Mouse (Mus musculus): ENCODE measurements at regions not wholly inside any gene's neighbourhood (a gene's known extent, or its start where the extent isn't known, plus 50 kb on each side); places are given as distances from the start of the nearest gene placed in this dataset.

DNA sequence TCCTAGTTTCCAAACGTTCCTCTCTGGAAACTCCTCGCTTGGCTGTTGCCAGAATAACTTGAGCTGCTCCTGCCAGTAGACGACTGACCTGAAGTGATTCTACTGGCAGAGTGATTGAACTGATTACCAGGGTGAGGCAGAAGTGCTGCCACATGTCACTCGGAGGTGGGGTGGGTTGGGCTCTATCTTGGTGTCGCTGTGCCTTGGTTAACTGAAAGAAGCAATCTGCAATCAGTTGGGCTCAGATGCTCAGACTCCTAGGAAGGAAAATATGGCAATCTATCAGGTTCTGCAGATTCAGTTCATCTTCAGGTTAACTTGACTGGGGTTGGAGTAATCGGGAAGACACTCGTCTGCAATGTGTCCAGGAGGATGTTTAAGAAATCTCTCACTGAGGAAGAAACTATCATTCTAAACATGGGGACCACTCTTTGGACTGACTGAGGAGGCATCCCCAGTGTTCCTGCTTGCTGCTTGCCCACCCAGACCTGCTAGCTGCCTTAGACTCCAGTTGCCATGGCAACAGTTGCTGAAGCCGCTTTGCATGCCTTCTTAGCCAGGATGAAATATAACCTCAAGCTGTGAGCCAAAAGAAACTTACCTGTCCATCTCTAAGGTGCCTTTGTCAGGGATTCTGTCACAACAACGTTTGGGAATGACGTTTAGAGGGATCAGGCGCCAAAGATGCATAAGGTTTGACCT lies 184.5 kb upstream of the Adgrl2 start:
- no peak for ATAC-seq (ENCODE audit: low read depth)
- H3K4me2 ChIP-seq (ENCODE audit: low read depth, low read length), result no peak overlapping the region
- H3K4me3 ChIP-seq (ENCODE audit: low read depth, low read length), result no peak overlapping the region

DNA sequence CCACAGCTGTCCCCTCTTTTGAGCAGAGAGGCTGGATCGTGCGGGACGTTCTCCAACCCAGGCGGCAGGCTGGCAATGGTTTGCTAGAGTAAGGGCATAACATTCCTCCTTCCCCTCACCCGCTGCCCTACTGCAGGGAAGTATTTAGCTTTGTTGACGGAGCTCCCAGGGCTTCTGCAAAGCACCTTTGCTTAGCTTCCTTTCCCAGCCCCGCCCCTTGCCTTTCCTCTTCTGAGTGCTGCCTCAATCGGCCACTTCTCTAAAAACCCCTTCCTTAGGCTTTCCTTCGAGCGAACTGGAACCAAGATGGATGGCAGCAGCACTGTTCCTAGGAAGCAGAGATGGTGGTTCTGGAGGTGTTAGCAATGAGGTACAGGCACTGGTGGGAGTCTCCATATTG lies 183.2 kb upstream of the Adgrl2 start:
- WGBS, result 41% methylated on average over 10 of the region's 10 CpGs
- no peak overlapping the region; the same call in 1 of the 2 replicates for H3K4me2 ChIP-seq (ENCODE audit: low read depth, low read length)
- no peak for ATAC-seq (ENCODE audit: low read depth)
- H3K36me3 ChIP-seq (ENCODE audit: control insufficient read depth, insufficient read depth, low read length), result no peaks in the 10 kb centered on the region
- H3K4me1 ChIP-seq (ENCODE audit: control insufficient read depth, insufficient read depth, low read length), result no peaks in the 10 kb centered on the region
- H3K9ac ChIP-seq (replicated peaks; ENCODE audit: low read depth, low read length), result no peak overlapping the region
- no peak overlapping the region for H3K27ac ChIP-seq (ENCODE audit: low read depth, low read length)
- H3K9me3 ChIP-seq (ENCODE audit: control insufficient read depth, low read length), result no peaks in the 10 kb centered on the region
- H3K4me3 ChIP-seq (ENCODE audit: low read depth, low read length), result no peak overlapping the region
- no peaks in the 10 kb centered on the region; the same call in 1 of the 2 replicates for H3K27me3 ChIP-seq (ENCODE audit: control insufficient read depth, insufficient read depth, low read length)

More for the DNA sequence above, 184.5 kb upstream of the Adgrl2 start:
- Histone ChIP-seq H3K9ac (replicated peaks; ENCODE audit: low read depth, low read length) (no peak overlapping the region), H3K27me3 (ENCODE audit: control insufficient read depth, insufficient read depth, low read length) (no peaks in the 10 kb centered on the region; the same call in 1 of the 2 replicates), H3K36me3 (ENCODE audit: control insufficient read depth, insufficient read depth, low read length) (no peaks in the 10 kb centered on the region), H3K4me1 (ENCODE audit: control insufficient read depth, insufficient read depth, low read length) (no peaks in the 10 kb centered on the region), H3K9me3 (ENCODE audit: control insufficient read depth, low read length) (no peaks in the 10 kb centered on the region), H3K27ac (ENCODE audit: low read depth, low read length) (no peak overlapping the region)
- WGBS, result 65% methylated on average over 11 of the region's 11 CpGs

DNA sequence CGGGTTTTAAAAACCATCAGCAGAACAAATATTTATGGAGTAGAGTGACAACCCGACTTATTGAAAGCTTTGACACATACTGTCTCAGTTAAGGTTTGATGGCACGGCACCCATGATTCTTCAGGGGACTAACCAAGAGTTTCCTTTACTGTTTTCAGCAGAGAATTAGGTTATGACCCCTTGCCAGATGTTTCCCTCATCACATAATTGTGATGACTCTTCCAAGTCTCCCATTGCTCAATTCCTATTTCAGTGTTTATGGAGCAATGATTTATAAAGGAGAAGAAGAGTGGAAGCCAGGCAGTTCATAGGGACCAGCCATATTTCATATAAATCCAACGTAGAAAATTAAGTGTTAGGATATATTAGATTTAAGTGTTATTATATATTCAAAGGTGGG lies 181.4 kb upstream of the Adgrl2 start:
- H3K9me3 ChIP-seq (ENCODE audit: control insufficient read depth, low read length), result no peaks in the 10 kb centered on the region
- 87% methylated on average over 4 of the region's 4 CpGs for WGBS
- no peaks in the 10 kb centered on the region for H3K36me3 ChIP-seq (ENCODE audit: control insufficient read depth, insufficient read depth, low read length)
- H3K27ac ChIP-seq (ENCODE audit: low read depth, low read length), result no peak overlapping the region
- H3K4me3 ChIP-seq (ENCODE audit: low read depth, low read length), result no peak overlapping the region
- no peak for ATAC-seq (ENCODE audit: low read depth)
- no peak overlapping the region for H3K9ac ChIP-seq (replicated peaks; ENCODE audit: low read depth, low read length)
- no peaks in the 10 kb centered on the region for H3K4me1 ChIP-seq (ENCODE audit: control insufficient read depth, insufficient read depth, low read length)
- no peak overlapping the region for H3K4me2 ChIP-seq (ENCODE audit: low read depth, low read length)
- H3K27me3 ChIP-seq (ENCODE audit: control insufficient read depth, insufficient read depth, low read length), result no peaks in the 10 kb centered on the region

DNA sequence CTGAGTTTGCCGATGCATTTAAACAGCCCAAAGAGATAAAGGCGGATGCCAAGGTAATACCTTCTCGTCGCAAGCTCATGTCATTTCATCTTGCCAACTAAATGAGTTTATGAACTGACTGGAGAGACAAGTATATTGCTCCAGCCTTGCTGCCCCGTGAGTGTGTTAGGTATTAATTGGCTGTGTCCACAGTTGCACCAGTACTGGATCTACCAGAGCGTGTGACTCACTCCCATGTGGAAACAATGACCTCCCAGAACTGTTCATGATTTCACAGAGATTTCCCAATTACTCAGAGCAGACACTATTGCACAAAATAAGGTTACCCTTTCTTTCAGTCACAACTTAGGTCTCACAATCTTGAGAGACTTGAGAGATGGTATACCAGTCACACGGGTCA lies 179.8 kb upstream of the Adgrl2 start:
- Histone ChIP-seq H3K27ac (ENCODE audit: low read depth, low read length) (no peak overlapping the region), H3K9ac (replicated peaks; ENCODE audit: low read depth, low read length) (no peak overlapping the region), H3K36me3 (ENCODE audit: control insufficient read depth, insufficient read depth, low read length) (no peaks in the 10 kb centered on the region), H3K4me1 (ENCODE audit: control insufficient read depth, insufficient read depth, low read length) (no peaks in the 10 kb centered on the region), H3K9me3 (ENCODE audit: control insufficient read depth, low read length) (no peaks in the 10 kb centered on the region), H3K27me3 (ENCODE audit: control insufficient read depth, insufficient read depth, low read length) (no peaks in the 10 kb centered on the region), H3K4me2 (ENCODE audit: low read depth, low read length) (no peak overlapping the region), H3K4me3 (ENCODE audit: low read depth, low read length) (no peak overlapping the region)
- no peak for ATAC-seq (ENCODE audit: low read depth)
- WGBS, result 86% methylated on average over 7 of the region's 7 CpGs

DNA sequence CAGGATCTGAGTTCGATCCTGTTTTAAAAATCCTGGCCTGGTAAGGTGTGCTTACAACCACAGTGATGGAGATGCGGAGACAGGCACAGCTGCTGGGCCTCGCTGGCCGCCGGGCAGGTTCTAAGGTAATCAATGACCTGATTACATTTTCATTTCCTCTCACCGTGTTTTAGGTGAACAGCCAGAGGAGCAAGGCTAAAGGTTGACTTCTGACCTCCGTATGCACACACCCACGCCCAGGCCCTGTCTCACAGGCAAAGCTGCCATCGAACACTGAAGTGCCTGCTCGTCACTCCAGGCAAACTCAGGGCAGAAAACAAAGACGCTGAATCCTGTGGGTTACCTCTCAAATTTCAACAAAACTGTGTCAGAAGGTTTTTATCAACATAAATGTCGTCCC lies 179.1 kb upstream of the Adgrl2 start:
- WGBS, result 74% methylated on average over 12 of the region's 12 CpGs
- no peak overlapping the region for H3K4me2 ChIP-seq (ENCODE audit: low read depth, low read length)

DNA sequence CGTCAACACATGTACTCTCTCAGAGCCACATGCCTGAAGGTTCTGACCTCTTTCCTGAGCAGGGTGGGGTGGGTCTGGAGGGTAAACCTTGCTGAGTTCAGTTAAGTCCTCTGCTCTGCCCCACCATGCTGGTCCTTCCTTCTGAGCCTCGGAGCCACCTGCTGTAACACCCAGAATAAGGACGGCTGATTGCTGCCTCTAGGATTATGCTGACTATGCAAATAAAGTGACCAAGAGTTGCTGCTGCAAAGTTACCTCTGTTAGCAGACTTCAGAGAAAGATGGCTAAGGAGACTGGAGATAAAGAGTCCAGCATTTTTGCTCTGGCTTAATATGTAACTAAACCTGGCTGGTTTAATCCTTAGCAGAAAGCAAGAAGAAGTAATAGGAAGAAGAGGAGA lies 177.6 kb upstream of the Adgrl2 start:
- no peaks in the 10 kb centered on the region for H3K4me1 ChIP-seq (ENCODE audit: control insufficient read depth, insufficient read depth, low read length)
- no peak overlapping the region for H3K27ac ChIP-seq (ENCODE audit: low read depth, low read length)
- 78% methylated on average over 3 of the region's 3 CpGs for WGBS
- no peaks in the 10 kb centered on the region for H3K36me3 ChIP-seq (ENCODE audit: control insufficient read depth, insufficient read depth, low read length)
- H3K4me3 ChIP-seq (ENCODE audit: low read depth, low read length), result no peak overlapping the region
- H3K9ac ChIP-seq (replicated peaks; ENCODE audit: low read depth, low read length), result no peak overlapping the region
- no peaks in the 10 kb centered on the region for H3K27me3 ChIP-seq (ENCODE audit: control insufficient read depth, insufficient read depth, low read length)
- no peak for ATAC-seq (ENCODE audit: low read depth)
- no peaks in the 10 kb centered on the region for H3K9me3 ChIP-seq (ENCODE audit: control insufficient read depth, low read length)
- no peak overlapping the region for H3K4me2 ChIP-seq (ENCODE audit: low read depth, low read length)

More for the DNA sequence above, 179.1 kb upstream of the Adgrl2 start:
- no peaks in the 10 kb centered on the region for H3K27me3 ChIP-seq (ENCODE audit: control insufficient read depth, insufficient read depth, low read length)
- no peaks in the 10 kb centered on the region for H3K4me1 ChIP-seq (ENCODE audit: control insufficient read depth, insufficient read depth, low read length)
- H3K36me3 ChIP-seq (ENCODE audit: control insufficient read depth, insufficient read depth, low read length), result no peaks in the 10 kb centered on the region
- ATAC-seq (ENCODE audit: low read depth), result no peak
- H3K9ac ChIP-seq (replicated peaks; ENCODE audit: low read depth, low read length), result no peak overlapping the region
- no peaks in the 10 kb centered on the region for H3K9me3 ChIP-seq (ENCODE audit: control insufficient read depth, low read length)
- H3K4me3 ChIP-seq (ENCODE audit: low read depth, low read length), result no peak overlapping the region
- no peak overlapping the region for H3K27ac ChIP-seq (ENCODE audit: low read depth, low read length)

DNA sequence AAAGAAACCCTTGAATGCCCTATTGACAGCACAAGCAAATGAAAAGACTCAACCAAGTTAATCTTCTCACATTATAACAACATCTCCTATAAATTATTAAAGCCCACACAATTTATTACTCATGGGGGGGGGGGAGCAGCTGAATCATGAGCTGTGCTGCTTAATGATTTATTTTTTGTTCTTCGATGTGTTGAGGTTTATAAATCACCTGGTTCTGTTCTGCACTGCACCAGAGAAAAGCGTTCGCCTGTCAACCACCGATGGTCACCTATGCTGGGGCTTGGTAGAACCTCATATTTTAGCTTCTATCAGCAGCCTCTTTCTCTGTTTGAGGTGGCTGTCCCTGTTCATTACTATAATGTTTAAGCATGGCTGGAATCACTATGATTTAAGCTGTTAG lies 174.4 kb upstream of the Adgrl2 start:
- H3K27ac ChIP-seq (ENCODE audit: low read depth, low read length), result no peak overlapping the region
- H3K9me3 ChIP-seq (ENCODE audit: control insufficient read depth, low read length), result no peaks in the 10 kb centered on the region
- H3K27me3 ChIP-seq (ENCODE audit: control insufficient read depth, insufficient read depth, low read length), result no peaks in the 10 kb centered on the region
- H3K4me1 ChIP-seq (ENCODE audit: control insufficient read depth, insufficient read depth, low read length), result no peaks in the 10 kb centered on the region
- H3K4me2 ChIP-seq (ENCODE audit: low read depth, low read length), result no peak overlapping the region
- ATAC-seq (ENCODE audit: low read depth), result no peak
- H3K9ac ChIP-seq (replicated peaks; ENCODE audit: low read depth, low read length), result no peak overlapping the region
- H3K36me3 ChIP-seq (ENCODE audit: control insufficient read depth, insufficient read depth, low read length), result no peaks in the 10 kb centered on the region
- no peak overlapping the region for H3K4me3 ChIP-seq (ENCODE audit: low read depth, low read length)
- 48% methylated on average over 4 of the region's 4 CpGs for WGBS

DNA sequence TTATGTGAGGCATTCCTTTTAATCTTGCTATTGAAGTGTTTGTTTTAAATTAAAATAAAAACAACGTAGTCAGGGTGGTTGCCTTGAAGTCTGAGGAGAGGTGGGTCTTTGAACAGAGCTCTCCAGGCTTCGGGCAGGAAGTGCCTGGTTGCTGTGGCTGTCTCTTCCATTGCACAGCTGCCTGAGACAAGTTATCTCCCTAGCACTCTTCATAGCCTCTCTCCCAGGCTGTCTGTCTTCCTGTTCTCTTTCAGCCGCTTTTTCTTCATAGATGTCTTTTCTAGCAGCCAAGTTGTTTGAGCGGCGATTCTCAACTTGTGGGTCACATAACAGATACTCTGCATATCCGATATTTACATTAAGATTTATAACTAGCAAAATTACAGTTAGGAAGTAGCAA lies 173.2 kb upstream of the Adgrl2 start:
- no peaks in the 10 kb centered on the region for H3K36me3 ChIP-seq (ENCODE audit: control insufficient read depth, insufficient read depth, low read length)

DNA sequence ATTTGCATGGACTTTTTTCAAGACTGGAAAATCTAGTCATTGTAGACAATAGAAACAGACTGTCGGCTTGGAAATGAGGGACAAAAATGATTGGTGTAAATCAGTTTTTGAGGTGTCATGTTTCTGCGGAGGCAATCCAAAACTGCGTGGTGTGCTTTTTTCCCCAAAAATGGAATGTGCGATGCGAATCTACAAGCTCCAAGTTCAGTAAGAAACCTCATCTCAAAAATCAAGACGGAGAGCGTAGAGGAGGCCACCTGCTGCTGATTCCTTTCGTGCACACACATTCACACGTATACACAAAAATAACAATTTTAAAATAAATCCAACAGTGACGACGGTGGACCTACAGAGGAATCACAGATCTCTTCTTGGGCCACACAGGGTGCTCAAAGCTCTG lies 170.5 kb upstream of the Adgrl2 start:
- Histone ChIP-seq H3K9ac (replicated peaks; ENCODE audit: low read depth, low read length) (no peak overlapping the region), H3K9me3 (ENCODE audit: control insufficient read depth, low read length) (no peaks in the 10 kb centered on the region), H3K27me3 (ENCODE audit: control insufficient read depth, insufficient read depth, low read length) (no peaks in the 10 kb centered on the region), H3K27ac (ENCODE audit: low read depth, low read length) (no peak overlapping the region), H3K4me1 (ENCODE audit: control insufficient read depth, insufficient read depth, low read length) (no peaks in the 10 kb centered on the region), H3K4me2 (ENCODE audit: low read depth, low read length) (no peak overlapping the region), H3K4me3 (ENCODE audit: low read depth, low read length) (no peak overlapping the region), H3K36me3 (ENCODE audit: control insufficient read depth, insufficient read depth, low read length) (no peaks in the 10 kb centered on the region)
- 89% methylated on average over 11 of the region's 11 CpGs for whole genome bisulfite sequencing
- ATAC-seq (ENCODE audit: low read depth), result no peak

More for the DNA sequence above, 173.2 kb upstream of the Adgrl2 start:
- ATAC-seq (ENCODE audit: low read depth), result no peak
- no peak overlapping the region for H3K4me2 ChIP-seq (ENCODE audit: low read depth, low read length)
- H3K27me3 ChIP-seq (ENCODE audit: control insufficient read depth, insufficient read depth, low read length), result no peaks in the 10 kb centered on the region
- no peaks in the 10 kb centered on the region for H3K9me3 ChIP-seq (ENCODE audit: control insufficient read depth, low read length)
- H3K4me1 ChIP-seq (ENCODE audit: control insufficient read depth, insufficient read depth, low read length), result no peaks in the 10 kb centered on the region
- WGBS, result 82% methylated on average over 6 of the region's 6 CpGs
- H3K4me3 ChIP-seq (ENCODE audit: low read depth, low read length), result no peak overlapping the region
- no peak overlapping the region for H3K9ac ChIP-seq (replicated peaks; ENCODE audit: low read depth, low read length)
- H3K27ac ChIP-seq (ENCODE audit: low read depth, low read length), result no peak overlapping the region
